Mouse (Mus musculus) kidney, embryonic 15.5 days (tissue): ENCODE measurements around the gene Miga1. TPM values are rescaled to one million over a fixed set of nuclear protein-coding genes. Genes with fewer than 3 reads are reported as not detected.

ENCODE experiments used
- ATAC-seq: fragments of 200-750 bp; cut with Nextera tagmentation; replicated peaks from 2 replicates; pipeline ENCODE4 v1.8.0; 2017; ENCODE audit warnings: moderate TSS enrichment; ENCODE audit not compliant: low FRiP score
- H3K27ac ChIP-seq: fragments of 300-500 bp; sonication (generic); 2 replicates; pipeline ENCODE4 v1.5.1; 2015; ENCODE audit warnings: mild to moderate bottlenecking, inconsistent platforms
- H3K27me3 ChIP-seq: fragments of 300-500 bp; sonication (generic); 2 replicates; pipeline ENCODE4 v1.6.1; 2015; ENCODE audit warnings: inconsistent platforms
- H3K36me3 ChIP-seq: fragments of 300-500 bp; sonication (generic); 2 replicates; pipeline ENCODE4 v1.6.1; 2015; ENCODE audit warnings: inconsistent platforms
- H3K4me1 ChIP-seq: fragments of 300-500 bp; sonication (generic); 2 replicates; pipeline ENCODE4 v1.6.1; 2015; ENCODE audit warnings: inconsistent platforms
- H3K4me2 ChIP-seq: fragments of 300-500 bp; sonication (generic); 2 replicates; pipeline ENCODE4 v1.6.1; 2015; ENCODE audit warnings: moderate library complexity, mild to moderate bottlenecking, inconsistent platforms
- H3K4me3 ChIP-seq: fragments of 300-500 bp; sonication (generic); replicated peaks from 2 replicates; pipeline ENCODE4 v1.5.1; 2015; ENCODE audit warnings: mild to moderate bottlenecking, inconsistent platforms
- H3K9ac ChIP-seq: fragments of 300-500 bp; sonication (generic); 2 replicates; pipeline ENCODE4 v1.6.1; 2015; ENCODE audit warnings: mild to moderate bottlenecking, inconsistent platforms
- H3K9me3 ChIP-seq: fragments of 300-500 bp; sonication (generic); replicated peaks from 2 replicates; pipeline ENCODE4 v1.6.1; 2016; ENCODE audit warnings: inconsistent platforms
- WGBS: fragments of 180-500 bp; shearing (Covaris S2); methylation state at CpG from one replicate; pipeline ENCODE4 v1.1.7; 2015; ENCODE audit warnings: mixed read lengths; 5-methylcytosine and 5-hydroxymethylcytosine counted together
- polyA plus RNA-seq: library from polyadenylated mRNA; unstranded; fragments of >200 nt; fragmentation: Nextera tagmentation; extraction: Ambion mirVana; gene quantifications from 2 replicates; pipeline ENCODE4 v1.2.1, GENCODE M21; 2015

Gene Miga1
- polyA plus RNA-seq, result 17.9 and 18.7 TPM in 2 replicates

DNA sequence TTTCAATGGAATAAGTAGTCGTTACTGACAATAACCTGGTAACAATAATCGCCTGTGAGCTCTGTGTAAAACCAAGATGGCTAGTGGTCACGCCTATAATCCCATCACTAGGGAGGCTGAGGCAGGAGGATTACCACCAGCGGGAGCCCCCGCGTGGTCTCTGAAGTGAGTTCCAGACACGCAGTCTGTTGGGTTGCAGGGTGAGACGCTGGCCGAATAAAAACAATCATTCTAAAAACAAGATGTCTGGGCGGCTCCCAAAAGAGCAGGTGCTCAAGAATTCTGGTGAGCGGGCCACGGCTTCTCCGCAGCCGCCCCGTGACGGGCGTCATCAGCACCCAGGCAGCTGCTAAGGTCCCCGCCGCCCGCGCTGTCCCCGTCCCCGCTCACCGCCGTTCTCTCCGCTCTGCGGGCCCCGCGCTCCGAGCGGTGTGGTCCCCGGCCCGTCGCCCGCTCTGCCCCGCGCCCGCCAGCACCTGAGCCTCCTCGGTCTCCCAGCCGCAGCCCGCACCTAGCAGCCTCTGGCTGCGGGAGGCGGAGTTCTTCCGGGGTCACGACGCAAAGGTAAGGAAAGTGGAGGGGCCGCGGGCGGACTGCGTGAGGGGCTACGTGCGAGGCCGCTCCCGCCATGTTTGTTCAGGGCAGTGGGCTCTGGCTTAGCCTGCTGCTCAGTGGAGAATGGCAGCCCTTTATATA lies at the start of gene Miga1:
Miga1 (minus strand) TSS at position 546 of the 696 bp plus-strand sequence.
- peak; percentile 91 for ATAC-seq
- no peaks in the 10 kb centered on the region for H3K9me3 ChIP-seq
- H3K27me3 ChIP-seq, result no peaks in the 10 kb centered on the region
- H3K4me1 ChIP-seq, result peaks cover 9% of the 10 kb centered on the region; the same call in 1 of the 2 replicates
- H3K27ac ChIP-seq, result 0 out of 2 replicates have a peak within 1 kb of the TSS, but pooled peaks have one; percentile 1
- peak within 1 kb of the TSS; percentile 54 for H3K9ac ChIP-seq
- 3% methylated on average over 54 of the region's 54 CpGs for WGBS
- H3K4me3 ChIP-seq, result peak within 1 kb of the TSS; percentile 64
- H3K36me3 ChIP-seq, result peaks cover 28% of the 10 kb centered on the region
- H3K4me2 ChIP-seq, result peak within 1 kb of the TSS; percentile 59

DNA sequence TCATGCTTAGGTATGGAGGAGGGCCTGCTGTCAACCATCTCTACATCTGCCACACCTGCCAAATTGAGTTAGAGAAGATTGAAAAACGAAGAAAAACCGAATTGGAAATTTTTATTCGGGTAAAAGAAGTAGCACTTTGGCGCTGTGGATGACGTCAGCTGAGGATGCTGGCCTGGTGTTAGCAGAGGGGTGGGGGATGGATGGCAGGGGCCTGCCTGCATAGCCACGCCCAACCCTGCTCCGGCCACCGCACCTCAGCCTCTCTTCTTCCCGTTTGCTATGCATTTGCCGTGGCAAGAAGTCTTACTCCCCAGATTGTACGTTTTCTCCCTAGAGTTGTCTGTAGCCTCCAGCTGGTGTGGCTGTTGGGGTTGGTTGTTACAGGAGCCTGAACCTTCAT lies 43.9 kb upstream of the Miga1 start:
- 77% methylated on average over 11 of the region's 11 CpGs for WGBS
- H3K9ac ChIP-seq, result no peak overlapping the region
- peaks cover 81% of the 10 kb centered on the region for H3K36me3 ChIP-seq
- H3K27me3 ChIP-seq, result no peaks in the 10 kb centered on the region
- H3K4me2 ChIP-seq, result no peak overlapping the region
- H3K9me3 ChIP-seq, result no peaks in the 10 kb centered on the region
- H3K4me3 ChIP-seq, result no peak overlapping the region
- no peak overlapping the region for H3K27ac ChIP-seq
- H3K4me1 ChIP-seq, result no peaks in the 10 kb centered on the region
- no peak for ATAC-seq

DNA sequence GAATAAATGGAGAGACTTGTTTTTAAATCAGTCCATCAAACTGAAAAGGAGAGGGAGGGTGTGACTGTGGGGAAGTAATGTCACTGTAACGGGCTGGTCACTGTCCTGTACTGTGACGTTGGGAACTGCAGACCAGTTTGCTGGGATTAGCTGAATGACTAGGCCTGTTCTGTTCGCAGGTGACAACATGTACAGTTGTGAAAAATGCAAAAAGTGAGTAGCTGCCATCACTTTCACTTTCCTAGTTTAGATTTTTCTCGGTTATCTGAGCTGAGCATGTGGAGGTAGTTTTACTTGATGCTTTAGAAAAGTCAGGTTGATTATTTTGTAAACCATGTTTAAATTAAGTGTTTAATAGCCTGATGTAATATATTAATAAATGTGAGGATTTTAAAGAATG lies 35.9 kb upstream of the Miga1 start:
- H3K4me3 ChIP-seq, result no peak overlapping the region
- H3K9me3 ChIP-seq, result no peaks in the 10 kb centered on the region

DNA sequence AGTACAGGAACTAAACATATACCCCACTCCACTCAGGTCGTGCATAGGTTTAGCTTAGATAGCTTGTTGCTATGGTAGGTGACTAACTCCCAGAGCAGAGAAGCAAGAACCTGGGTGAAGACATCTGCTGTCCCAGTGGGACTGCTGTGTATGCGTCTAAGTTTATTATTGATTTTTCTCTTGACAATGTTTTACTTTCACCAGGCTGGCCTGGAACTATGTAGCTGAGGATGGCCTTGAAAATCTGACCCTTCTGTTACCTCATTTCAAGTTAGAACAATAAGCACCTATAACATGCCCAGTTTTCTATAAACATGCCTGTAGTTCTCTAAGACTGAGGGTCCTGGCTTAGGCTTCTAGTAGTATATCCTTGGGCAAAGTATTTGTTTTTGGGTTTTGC lies 24.0 kb upstream of the Miga1 start:
- no peak for ATAC-seq
- H3K4me3 ChIP-seq, result no peak overlapping the region
- H3K4me1 ChIP-seq, result no peaks in the 10 kb centered on the region
- 93% methylated on average over 2 of the region's 2 CpGs for WGBS
- no peaks in the 10 kb centered on the region for H3K9me3 ChIP-seq
- peaks cover 98% of the 10 kb centered on the region for H3K36me3 ChIP-seq
- no peaks in the 10 kb centered on the region for H3K27me3 ChIP-seq
- H3K9ac ChIP-seq, result no peak overlapping the region
- H3K27ac ChIP-seq, result no peak overlapping the region
- H3K4me2 ChIP-seq, result no peak overlapping the region

More for the DNA sequence above, 35.9 kb upstream of the Miga1 start:
- 84% methylated on average over 4 of the region's 4 CpGs for WGBS
- H3K9ac ChIP-seq, result no peak overlapping the region
- H3K27ac ChIP-seq, result no peak overlapping the region
- no peaks in the 10 kb centered on the region for H3K4me1 ChIP-seq
- H3K36me3 ChIP-seq, result peaks cover 88% of the 10 kb centered on the region
- H3K4me2 ChIP-seq, result no peak overlapping the region
- ATAC-seq, result no peak
- H3K27me3 ChIP-seq, result no peaks in the 10 kb centered on the region

DNA sequence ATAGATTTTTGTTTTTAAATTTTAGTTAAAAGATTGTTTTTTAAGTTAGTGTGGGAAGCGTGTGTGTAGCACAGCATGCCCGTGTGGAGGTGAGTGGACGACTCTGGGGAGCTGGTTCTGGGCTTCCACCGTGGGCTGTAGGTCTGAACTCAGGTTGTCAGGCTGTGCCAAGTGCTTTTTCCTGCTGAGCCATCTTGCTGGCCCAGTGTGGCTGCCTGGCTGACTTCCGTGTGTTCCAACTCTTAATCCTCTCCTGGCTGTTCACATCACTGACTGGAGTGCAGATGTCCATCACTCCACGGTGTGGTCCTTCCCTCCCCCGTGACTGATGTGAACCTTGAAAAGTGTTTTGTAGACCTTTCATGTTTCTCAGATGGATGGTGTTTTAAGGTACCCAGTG lies 18.9 kb upstream of the Miga1 start:
- H3K9ac ChIP-seq, result no peak overlapping the region
- H3K27ac ChIP-seq, result no peak overlapping the region
- H3K4me1 ChIP-seq, result peaks cover 16% of the 10 kb centered on the region
- WGBS, result 83% methylated on average over 7 of the region's 7 CpGs
- peaks cover 51% of the 10 kb centered on the region for H3K36me3 ChIP-seq
- no peak overlapping the region for H3K4me3 ChIP-seq
- H3K4me2 ChIP-seq, result no peak overlapping the region
- ATAC-seq, result no peak
- H3K27me3 ChIP-seq, result no peaks in the 10 kb centered on the region
- H3K9me3 ChIP-seq, result no peaks in the 10 kb centered on the region

DNA sequence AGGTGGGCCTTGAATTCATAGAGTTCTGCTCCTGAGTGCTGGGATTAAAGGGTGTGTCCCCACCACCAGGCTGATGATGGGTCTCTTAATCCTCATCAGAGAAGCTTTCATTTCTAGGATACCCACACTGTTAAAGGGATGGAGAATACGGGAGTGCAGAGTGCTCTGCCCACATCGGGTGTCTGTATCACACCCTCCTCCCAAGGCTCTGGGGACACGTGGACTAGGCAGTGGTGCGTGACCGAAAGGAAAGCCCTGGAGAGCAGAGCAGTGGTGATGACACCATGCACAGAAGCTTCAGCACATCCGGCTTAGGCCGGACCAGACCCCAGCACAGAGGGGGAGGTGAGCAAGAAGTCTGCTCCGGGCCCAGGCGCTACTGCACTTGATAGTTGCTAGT lies 16.5 kb upstream of the Miga1 start:
- ATAC-seq, result peak; percentile 93
- no peak overlapping the region for H3K9ac ChIP-seq
- H3K9me3 ChIP-seq, result no peaks in the 10 kb centered on the region
- 48% methylated on average over 9 of the region's 9 CpGs for WGBS
- peaks cover 16% of the 10 kb centered on the region for H3K4me1 ChIP-seq
- no peak overlapping the region for H3K4me3 ChIP-seq
- H3K27me3 ChIP-seq, result no peaks in the 10 kb centered on the region
- H3K4me2 ChIP-seq, result no peak overlapping the region
- H3K27ac ChIP-seq, result no peak overlapping the region
- H3K36me3 ChIP-seq, result peaks cover 27% of the 10 kb centered on the region

DNA sequence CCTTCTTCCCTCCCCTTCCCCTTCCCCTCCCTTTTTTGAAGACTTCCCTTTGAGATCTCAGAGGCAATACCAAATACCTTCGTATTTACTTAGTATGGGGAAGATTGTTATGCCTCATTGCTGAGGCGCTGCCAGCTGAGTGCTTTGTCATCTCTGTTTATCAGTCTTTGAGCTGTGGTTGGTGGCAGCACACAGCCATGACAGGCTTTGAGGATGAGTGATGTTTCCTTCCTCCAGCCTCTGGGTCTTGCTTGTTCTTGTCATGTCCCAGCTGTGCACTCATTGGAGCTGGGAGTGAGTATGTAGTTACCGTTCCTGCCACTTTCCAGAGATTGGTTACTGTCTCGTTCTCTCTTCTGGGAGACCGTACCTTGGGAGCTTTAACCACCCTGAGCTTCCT lies 15.2 kb upstream of the Miga1 start:
- Histone ChIP-seq H3K4me1 (peaks cover 23% of the 10 kb centered on the region), H3K4me2 (no peak overlapping the region), H3K36me3 (peaks cover 13% of the 10 kb centered on the region), H3K27ac (no peak overlapping the region), H3K27me3 (no peaks in the 10 kb centered on the region), H3K9ac (no peak overlapping the region), H3K4me3 (no peak overlapping the region), H3K9me3 (no peaks in the 10 kb centered on the region)
- 38% methylated on average over 5 of the region's 5 CpGs for WGBS
- ATAC-seq, result no peak

DNA sequence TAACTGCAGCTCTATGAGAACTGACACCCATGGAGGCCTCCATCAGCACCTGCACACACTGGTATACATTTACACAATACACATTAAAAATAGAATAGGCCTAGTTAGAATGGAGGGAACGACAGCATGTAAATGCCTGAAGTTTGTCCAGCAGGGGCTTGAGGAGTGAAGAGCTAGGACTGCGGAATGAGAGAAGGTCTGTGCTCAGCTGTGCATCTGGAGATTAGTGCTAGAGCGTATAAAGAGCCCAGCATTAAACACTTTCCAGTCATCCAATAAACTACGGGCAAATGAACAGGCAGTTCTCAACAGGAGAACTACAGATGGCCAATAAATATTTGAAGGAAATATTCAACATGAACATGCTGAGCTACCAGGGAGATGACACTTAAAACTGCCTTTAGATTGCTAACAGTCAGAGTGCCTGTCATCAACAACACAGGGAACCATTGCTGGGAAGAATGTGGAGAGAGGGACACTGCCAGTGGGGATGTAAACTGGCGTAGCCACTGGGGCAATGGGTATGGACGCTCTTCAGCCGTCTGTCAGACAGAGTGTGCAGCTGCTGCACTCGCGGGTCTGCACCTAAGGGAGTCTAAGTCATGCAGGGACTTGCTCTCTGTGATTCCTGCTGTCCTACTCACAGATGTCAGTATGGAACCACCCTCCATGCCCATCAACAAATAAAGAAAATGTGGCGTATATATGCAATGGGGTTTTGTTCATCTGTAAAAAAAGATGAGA lies 13.4 kb upstream of the Miga1 start:
- ATAC-seq, result no peak
- H3K4me2 ChIP-seq, result no peak overlapping the region
- H3K27ac ChIP-seq, result no peak overlapping the region
- peaks cover 24% of the 10 kb centered on the region for H3K4me1 ChIP-seq
- WGBS, result 86% methylated on average over 10 of the region's 10 CpGs
- H3K9me3 ChIP-seq, result no peaks in the 10 kb centered on the region
- H3K9ac ChIP-seq, result no peak overlapping the region
- H3K36me3 ChIP-seq, result no peaks in the 10 kb centered on the region; the same call in 1 of the 2 replicates
- H3K27me3 ChIP-seq, result no peaks in the 10 kb centered on the region
- no peak overlapping the region for H3K4me3 ChIP-seq

DNA sequence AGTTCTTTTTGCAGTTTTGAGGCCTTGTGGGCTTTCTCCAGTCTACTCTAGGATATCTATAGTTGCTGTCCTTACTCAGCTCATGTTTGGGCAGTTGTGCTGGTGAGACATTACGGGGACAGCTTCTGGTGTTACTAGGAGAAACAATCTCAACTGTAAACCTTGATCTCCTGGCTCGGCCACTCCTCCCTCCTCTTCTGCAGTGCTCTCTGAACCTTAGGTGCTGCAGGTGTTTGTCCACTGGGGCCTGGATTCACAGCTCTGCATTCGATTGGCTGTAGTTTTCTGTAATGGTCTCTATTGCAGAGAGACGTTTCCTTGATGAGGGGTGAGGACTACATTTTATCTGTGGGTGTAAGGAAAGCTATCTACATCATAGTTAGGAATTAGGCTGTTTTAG lies 12.1 kb upstream of the Miga1 start:
- Histone ChIP-seq H3K4me2 (no peak overlapping the region), H3K9ac (no peak overlapping the region), H3K36me3 (no peaks in the 10 kb centered on the region), H3K27me3 (no peaks in the 10 kb centered on the region), H3K27ac (no peak overlapping the region), H3K4me1 (peaks cover 26% of the 10 kb centered on the region), H3K4me3 (no peak overlapping the region), H3K9me3 (no peaks in the 10 kb centered on the region)
- ATAC-seq, result no peak
- 71% methylated on average over 4 of the region's 4 CpGs for WGBS

DNA sequence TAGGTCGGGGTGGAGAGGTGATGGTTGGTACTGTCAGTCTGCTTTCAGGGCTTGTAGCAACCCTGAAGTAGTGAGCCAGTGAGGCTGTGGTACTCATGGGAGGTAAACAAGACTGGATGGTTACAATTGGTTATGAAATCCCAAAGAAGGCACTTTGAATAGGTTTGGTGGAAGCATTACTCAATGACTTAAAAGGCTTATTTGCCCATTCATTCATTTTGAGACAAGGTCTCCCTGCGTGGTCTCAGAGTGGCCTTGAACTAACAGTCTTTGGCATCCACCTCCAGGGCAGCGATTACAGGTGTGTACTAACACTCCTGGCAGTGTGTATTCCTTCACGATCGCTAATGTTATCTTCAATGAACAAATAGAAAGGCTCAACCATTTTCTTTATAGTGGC lies 10.8 kb upstream of the Miga1 start:
- no peak overlapping the region for H3K4me3 ChIP-seq
- ATAC-seq, result no peak
- H3K36me3 ChIP-seq, result no peaks in the 10 kb centered on the region
- WGBS, result 79% methylated on average over 5 of the region's 5 CpGs
- peaks cover 22% of the 10 kb centered on the region for H3K4me1 ChIP-seq
- no peak overlapping the region for H3K4me2 ChIP-seq
- H3K27me3 ChIP-seq, result no peaks in the 10 kb centered on the region
- no peak overlapping the region for H3K27ac ChIP-seq
- no peak overlapping the region for H3K9ac ChIP-seq
- no peaks in the 10 kb centered on the region for H3K9me3 ChIP-seq

DNA sequence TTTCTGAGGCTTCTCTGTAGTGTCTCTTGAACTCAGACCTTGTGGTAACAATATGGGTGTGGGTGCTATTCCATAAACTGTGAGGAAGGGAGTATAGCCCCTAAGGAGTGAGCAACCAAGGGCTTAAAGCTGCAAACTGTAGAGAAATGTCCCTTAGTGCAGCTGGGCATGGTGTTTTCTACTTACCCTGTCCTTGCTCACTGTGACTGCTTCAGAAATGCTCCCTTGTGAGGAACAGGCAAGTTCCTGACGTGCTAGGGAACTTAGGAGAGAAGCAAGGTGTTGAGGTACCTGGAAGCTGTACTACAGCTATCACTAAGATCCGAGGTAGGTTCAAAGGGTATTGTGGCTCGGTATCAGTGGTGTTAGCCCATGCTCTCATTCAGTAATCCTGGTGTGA lies 10.2 kb upstream of the Miga1 start:
- H3K9me3 ChIP-seq, result no peaks in the 10 kb centered on the region
- 81% methylated on average over 3 of the region's 3 CpGs for WGBS
- H3K4me2 ChIP-seq, result no peak overlapping the region
- no peak for ATAC-seq
- no peaks in the 10 kb centered on the region for H3K27me3 ChIP-seq
- peaks cover 19% of the 10 kb centered on the region for H3K4me1 ChIP-seq
- H3K36me3 ChIP-seq, result no peaks in the 10 kb centered on the region
- no peak overlapping the region for H3K4me3 ChIP-seq
- no peak overlapping the region for H3K9ac ChIP-seq
- H3K27ac ChIP-seq, result no peak overlapping the region

DNA sequence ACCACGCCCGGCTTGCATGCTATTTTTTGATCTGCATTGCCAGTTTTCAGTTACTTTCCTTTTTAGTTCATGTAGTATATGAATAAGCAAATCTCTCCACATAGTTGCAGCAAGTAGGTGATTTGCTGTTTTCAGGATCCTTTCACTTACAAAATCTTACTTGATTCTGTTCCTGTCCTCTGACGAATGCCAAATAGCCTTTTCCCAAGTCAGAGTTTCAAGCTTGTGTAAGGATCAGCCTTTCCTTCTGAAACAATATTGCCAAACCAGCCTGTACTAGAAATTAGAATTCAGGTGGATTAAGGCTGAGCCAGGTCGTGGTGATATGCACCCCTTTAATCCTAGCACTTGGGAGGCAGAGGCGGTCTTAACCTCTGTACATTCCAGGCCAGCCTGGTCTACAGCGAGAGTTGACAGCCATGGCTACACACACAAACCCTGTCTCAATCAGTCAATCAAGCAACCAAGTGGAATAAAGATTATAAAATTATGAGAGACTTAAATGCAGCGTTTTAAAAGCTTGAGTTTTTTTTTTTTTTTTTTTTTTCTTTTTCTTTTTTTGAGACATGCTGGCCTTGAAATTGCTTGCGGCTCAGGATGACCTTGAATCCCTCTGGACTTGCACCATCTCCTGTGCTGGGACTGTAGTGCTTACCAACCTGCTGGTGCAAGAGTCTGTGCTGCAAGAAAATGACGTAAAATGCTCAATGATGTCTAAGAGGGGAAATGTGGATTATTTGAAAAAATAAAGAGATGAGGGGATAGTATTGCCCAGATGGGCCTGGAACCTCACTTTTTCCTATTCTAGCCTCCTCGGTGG lies 8.0 kb upstream of the Miga1 start:
- Histone ChIP-seq H3K9ac (no peak overlapping the region), H3K27ac (no peak overlapping the region), H3K36me3 (no peaks in the 10 kb centered on the region), H3K4me3 (no peak overlapping the region), H3K27me3 (no peaks in the 10 kb centered on the region), H3K4me2 (no peak overlapping the region), H3K9me3 (no peaks in the 10 kb centered on the region), H3K4me1 (peaks cover 16% of the 10 kb centered on the region)
- WGBS, result 91% methylated on average over 10 of the region's 10 CpGs
- ATAC-seq, result no peak
